Mouse (Mus musculus) gonadal fat pad, adult 2 months (tissue): ENCODE results near the gene Abi3. TPM values are rescaled to one million over a fixed set of nuclear protein-coding genes. Genes with fewer than 3 reads are reported as not detected.

Source experiments
- DNase-seq: peaks from one replicate; pipeline ENCODE4 v3.0.0-alpha.2; 2012; ENCODE audit warnings: low read depth
- polyA plus RNA-seq: library from polyadenylated mRNA; depleted of rRNA; stranded (reverse); fragments of >200 nt; gene quantifications from 2 replicates; pipeline ENCODE4 v1.2.3, GENCODE M21; 2012; rRNA removed

The Abi3 gene
- polyA plus RNA-seq, 1 experiment: 17.7 TPM

DNA sequence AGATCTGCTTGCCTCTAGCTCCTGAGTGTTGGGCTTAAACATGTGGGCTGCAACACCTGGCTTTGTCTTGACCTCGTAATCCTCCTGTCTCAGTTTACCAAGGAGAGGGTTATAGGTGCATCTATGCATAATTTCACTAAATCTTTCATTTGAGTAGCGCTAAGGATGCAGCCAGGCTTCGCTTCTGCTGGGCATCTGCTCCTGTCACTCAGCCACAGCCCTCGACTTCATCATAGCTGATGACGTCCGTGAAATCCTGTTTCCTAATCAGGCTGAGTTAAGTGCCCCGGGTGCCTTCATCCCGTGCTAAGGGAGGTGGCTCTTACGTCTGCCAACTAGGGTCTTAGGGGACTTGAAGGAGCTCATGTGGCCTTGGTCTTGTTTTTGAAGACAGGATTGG is 58.3 kb downstream of the Abi3 start:
- DNase-seq: no peak

GRCm38 (mm10) chr11:95783457-95783856 is 58.8 kb downstream of the Abi3 start:
- DNase-seq: no peak

- DNase-seq: no peak
Observed at GRCm38 (mm10) chr11:95781557-95781956, 60.7 kb downstream of the Abi3 start.

DNA sequence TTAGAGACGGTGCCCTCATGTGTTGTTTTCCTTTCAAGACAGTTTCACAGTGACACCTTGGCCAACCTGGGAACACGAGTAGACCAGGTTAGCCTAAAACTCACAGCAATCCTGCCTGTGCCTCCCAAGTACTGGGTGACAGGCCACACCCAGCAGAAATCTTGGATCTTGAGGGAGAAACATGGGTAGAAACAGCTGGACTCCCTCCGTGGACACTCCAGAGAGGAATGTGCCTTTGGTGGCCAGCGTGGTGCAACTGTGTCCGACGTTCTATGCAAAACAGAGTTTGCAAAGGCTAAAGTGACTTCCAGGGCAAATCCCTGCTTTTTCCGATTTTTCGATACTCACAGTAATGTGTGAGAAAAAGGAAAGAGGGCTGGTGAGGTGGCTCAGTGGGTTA is 61.8 kb downstream of the Abi3 start:
- no peak for DNase-seq

Other genes starting within 250 kb of the Abi3 start
- gene Phb, start 175.5 kb downstream of the Abi3 start, polyA plus RNA-seq: 109 and 165 TPM in 2 replicates
- 15.5 and 20.2 TPM in 2 replicates for gene Zfp652, start 129.8 kb downstream of the Abi3 start, polyA plus RNA-seq
- gene B130006D01Rik, start 118.9 kb downstream of the Abi3 start, polyA plus RNA-seq: 0.06 and 0.07 TPM in 2 replicates
- gene Phospho1, start 18.0 kb downstream of the Abi3 start, polyA plus RNA-seq: 17.3 and 19.2 TPM in 2 replicates
- gene Gngt2, start 5.3 kb downstream of the Abi3 start, polyA plus RNA-seq: 5.2 and 12.0 TPM in 2 replicates
- 21.6 and 41.6 TPM in 2 replicates for gene B4galnt2, start 72.4 kb upstream of the Abi3 start, polyA plus RNA-seq
- gene Igf2bp1, start 163.5 kb upstream of the Abi3 start, polyA plus RNA-seq: 0.08 and 0.11 TPM in 2 replicates
- not detected in 2 replicates for gene Gip, start 182.1 kb upstream of the Abi3 start, polyA plus RNA-seq
- 35.6 and 45.2 TPM in 2 replicates for gene Snf8, start 192.4 kb upstream of the Abi3 start, polyA plus RNA-seq
- 89.4 and 104 TPM in 2 replicates for gene Ube2z, start 222.9 kb upstream of the Abi3 start, polyA plus RNA-seq
- gene Atp5g1, start 233.2 kb upstream of the Abi3 start, polyA plus RNA-seq: 603 and 668 TPM in 2 replicates